Mouse (Mus musculus) intestine, postnatal 0 days (tissue): ENCODE measurements around the gene Rapgef3. TPM values are rescaled to one million over a fixed set of nuclear protein-coding genes. Genes with fewer than 3 reads are reported as not detected.

ENCODE experiments used
- ATAC-seq: fragments of 200-750 bp; cut with Nextera tagmentation; 2 replicates; pipeline ENCODE4 v1.8.0; 2017; ENCODE audit warnings: mild to moderate bottlenecking, moderate TSS enrichment, moderate library complexity
- H3K27ac ChIP-seq: fragments of 300-500 bp; sonication (generic); 2 replicates; pipeline ENCODE4 v1.5.1; 2014; ENCODE audit warnings: mild to moderate bottlenecking, low read depth, low read length, moderate library complexity
- H3K27me3 ChIP-seq: fragments of 300-500 bp; sonication (generic); replicated peaks from 2 replicates; pipeline ENCODE4 v1.6.1; 2014; ENCODE audit warnings: low read length, mixed read lengths; ENCODE audit not compliant: control insufficient read depth, insufficient read depth
- H3K36me3 ChIP-seq: fragments of 300-500 bp; sonication (generic); 2 replicates; pipeline ENCODE4 v1.6.1; 2014; ENCODE audit warnings: mild to moderate bottlenecking, moderate library complexity; ENCODE audit not compliant: control insufficient read depth, insufficient read depth
- H3K4me1 ChIP-seq: fragments of 300-500 bp; sonication (generic); replicated peaks from 2 replicates; pipeline ENCODE4 v1.6.1; 2014; ENCODE audit warnings: antibody characterized with exemption, low read length, mixed read lengths; ENCODE audit not compliant: control insufficient read depth, insufficient read depth
- H3K4me2 ChIP-seq: fragments of 300-500 bp; sonication (generic); replicated peaks from 2 replicates; pipeline ENCODE4 v1.6.1; 2014; ENCODE audit warnings: low read depth, mild to moderate bottlenecking, moderate library complexity
- H3K4me3 ChIP-seq: fragments of 300-500 bp; sonication (generic); 2 replicates; pipeline ENCODE4 v1.5.1; 2014; ENCODE audit warnings: low read depth, low read length
- H3K9ac ChIP-seq: fragments of 300-500 bp; sonication (generic); 2 replicates; pipeline ENCODE4 v1.6.1; 2014; ENCODE audit warnings: mild to moderate bottlenecking, low read depth, low read length
- H3K9me3 ChIP-seq: fragments of 300-500 bp; sonication (generic); 2 replicates; pipeline ENCODE4 v1.6.1; 2016; ENCODE audit warnings: mixed run types; ENCODE audit not compliant: control insufficient read depth
- CTCF ChIP-seq: sonication (generic); IDR thresholded peaks from 2 replicates; pipeline ENCODE4 v1.5.1; 2016; ENCODE audit warnings: low read depth, mild to moderate bottlenecking, control low read depth, antibody characterized with exemption, moderate library complexity
- WGBS: fragments of 180-500 bp; shearing (Covaris S2); extraction: QIAGEN DNeasy Blood & Tissue Kit; methylation state at CpG from one replicate; pipeline ENCODE4 v1.1.7; 2014; 5-methylcytosine and 5-hydroxymethylcytosine counted together
- polyA plus RNA-seq: library from polyadenylated mRNA; unstranded; fragments of >200 nt; fragmentation: Nextera tagmentation; extraction: Ambion mirVana; gene quantifications from 2 replicates; pipeline ENCODE4 v1.2.1, GENCODE M21; 2015

Rapgef3 gene
- polyA plus RNA-seq, 1 experiment from 2014 or later = 2.7 TPM

GRCm38 (mm10) chr15:97796674-97797310 lies 29.0 kb upstream of the Rapgef3 start:
- H3K9me3 ChIP-seq = no peaks in the 10 kb centered on the region
- no peak overlapping the region for H3K27ac ChIP-seq
- H3K36me3 ChIP-seq = peaks cover 51% of the 10 kb centered on the region
- 93% methylated on average over 17 of the region's 17 CpGs for WGBS
- no peak for TF ChIP-seq CTCF
- H3K27me3 ChIP-seq = no peaks in the 10 kb centered on the region
- ATAC-seq = no peak
- H3K4me2 ChIP-seq = no peak overlapping the region
- H3K9ac ChIP-seq = no peak overlapping the region
- H3K4me3 ChIP-seq = no peak overlapping the region
- no peaks in the 10 kb centered on the region for H3K4me1 ChIP-seq

- ATAC-seq = no peak
- Histone ChIP-seq H3K27me3 (no peaks in the 10 kb centered on the region), H3K4me3 (no peak overlapping the region), H3K36me3 (peaks cover 41% of the 10 kb centered on the region), H3K4me1 (no peaks in the 10 kb centered on the region), H3K4me2 (no peak overlapping the region), H3K27ac (no peak overlapping the region), H3K9me3 (no peaks in the 10 kb centered on the region), H3K9ac (no peak overlapping the region)
- WGBS = 93% methylated on average over 10 of the region's 10 CpGs
- TF ChIP-seq CTCF = no peak
These were observed 27.9 kb upstream of the Rapgef3 start for GRCm38 (mm10) chr15:97795559-97796235.

- no peak overlapping the region for H3K9ac ChIP-seq
- ATAC-seq = no peak
- no peak overlapping the region for H3K27ac ChIP-seq
- no peak overlapping the region for H3K4me3 ChIP-seq
- TF ChIP-seq CTCF = peak; percentile 54
- peaks cover 33% of the 10 kb centered on the region for H3K36me3 ChIP-seq
- 74% methylated on average over 5 of the region's 5 CpGs for WGBS
- H3K4me1 ChIP-seq = no peaks in the 10 kb centered on the region
- H3K4me2 ChIP-seq = no peak overlapping the region
- H3K9me3 ChIP-seq = no peaks in the 10 kb centered on the region
- H3K27me3 ChIP-seq = no peaks in the 10 kb centered on the region
These were observed 26.5 kb upstream of the Rapgef3 start for GRCm38 (mm10) chr15:97794268-97794667.

- Histone ChIP-seq H3K36me3 (peaks cover 26% of the 10 kb centered on the region), H3K27me3 (no peaks in the 10 kb centered on the region), H3K4me3 (no peak overlapping the region), H3K4me1 (no peaks in the 10 kb centered on the region), H3K4me2 (no peak overlapping the region), H3K9me3 (no peaks in the 10 kb centered on the region), H3K27ac (no peak overlapping the region), H3K9ac (no peak overlapping the region)
- TF ChIP-seq CTCF = no peak
- 91% methylated on average over 18 of the region's 18 CpGs for WGBS
- no peak for ATAC-seq
These were observed 25.8 kb upstream of the Rapgef3 start for GRCm38 (mm10) chr15:97793386-97794153.

GRCm38 (mm10) chr15:97791126-97791700 lies 23.4 kb upstream of the Rapgef3 start:
- WGBS = 91% methylated on average over 11 of the region's 11 CpGs
- no peak overlapping the region for H3K9ac ChIP-seq
- peaks cover 24% of the 10 kb centered on the region for H3K36me3 ChIP-seq
- no peak overlapping the region for H3K4me2 ChIP-seq
- TF ChIP-seq CTCF = no peak
- ATAC-seq = no peak
- no peak overlapping the region for H3K27ac ChIP-seq
- no peaks in the 10 kb centered on the region for H3K4me1 ChIP-seq
- no peaks in the 10 kb centered on the region for H3K9me3 ChIP-seq
- H3K27me3 ChIP-seq = no peaks in the 10 kb centered on the region
- H3K4me3 ChIP-seq = no peak overlapping the region
